Mouse (Mus musculus): Measurements from ENCODE around the gene Cdc37l1. TPM values are rescaled to one million over a fixed set of nuclear protein-coding genes. Genes with fewer than 3 reads are reported as not detected.
A peak's percentile ranks its signal among the peaks of the same experiment; 100 is the strongest.
"Not testable (repeated sequence)": the region's sequence is repeated elsewhere in the genome, so short reads cannot be mapped to it uniquely, and the experiment has no call there.

Gene Cdc37l1
- polyA plus RNA-seq, 1 experiment from 2014 or later: 48.8 TPM

DNA sequence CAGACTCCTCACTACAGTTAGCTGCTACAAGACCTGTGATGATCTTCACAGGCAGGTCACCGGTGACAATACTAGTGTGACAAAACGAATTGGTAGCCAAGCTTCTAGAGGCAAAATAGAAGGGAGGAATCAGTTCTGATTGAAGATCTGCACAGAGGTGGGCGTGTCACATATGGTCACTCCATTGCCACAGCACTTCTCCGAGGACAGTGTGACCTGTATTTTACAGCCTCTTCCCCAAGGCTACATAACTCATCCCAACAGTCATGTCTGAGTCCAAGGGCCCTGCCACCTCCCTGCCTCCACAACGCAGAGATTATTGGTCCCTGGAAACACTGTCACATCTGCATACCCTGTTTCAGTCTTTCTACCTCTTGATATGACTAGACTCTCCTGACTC, 20.9 kb upstream of the Cdc37l1 start:
- Histone ChIP-seq H3K27ac (no peak overlapping the region), H3K9ac (replicated peaks) (no peak overlapping the region), H3K4me2 (no peak overlapping the region), H3K27me3 (peaks cover 4% of the 10 kb centered on the region), H3K4me1 (replicated peaks) (peaks cover 7% of the 10 kb centered on the region), H3K36me3 (no peaks in the 10 kb centered on the region), H3K9me3 (no peaks in the 10 kb centered on the region), H3K4me3 (replicated peaks) (no peak overlapping the region)
- 79% methylated on average over 5 of the region's 5 CpGs for WGBS
- ATAC-seq (ENCODE audit: insufficient number of reproducible peaks, insufficient read depth, low FRiP score, low TSS enrichment, low read depth): no peak

DNA sequence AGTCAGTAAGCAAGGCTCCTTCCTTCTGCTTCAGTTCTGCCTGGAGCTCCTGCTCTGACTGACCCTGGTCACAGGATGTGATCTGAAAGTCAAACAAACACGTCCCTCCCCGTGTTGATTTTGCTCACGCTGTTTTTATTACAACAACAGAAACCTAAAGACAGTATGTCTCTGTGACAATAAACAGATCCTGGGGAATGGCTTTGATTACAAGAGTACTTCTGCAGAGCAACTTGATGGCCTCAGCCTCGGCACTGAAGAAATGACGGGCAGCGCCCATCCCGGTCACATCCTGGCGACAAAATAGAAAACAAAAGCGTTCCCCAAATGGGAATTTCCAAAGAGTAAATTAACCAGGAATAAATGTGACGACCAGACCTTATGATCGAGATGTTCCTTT, 19.9 kb upstream of the Cdc37l1 start:
- Histone ChIP-seq H3K9ac (replicated peaks) (no peak overlapping the region), H3K4me2 (no peak overlapping the region), H3K36me3 (no peaks in the 10 kb centered on the region)

DNA sequence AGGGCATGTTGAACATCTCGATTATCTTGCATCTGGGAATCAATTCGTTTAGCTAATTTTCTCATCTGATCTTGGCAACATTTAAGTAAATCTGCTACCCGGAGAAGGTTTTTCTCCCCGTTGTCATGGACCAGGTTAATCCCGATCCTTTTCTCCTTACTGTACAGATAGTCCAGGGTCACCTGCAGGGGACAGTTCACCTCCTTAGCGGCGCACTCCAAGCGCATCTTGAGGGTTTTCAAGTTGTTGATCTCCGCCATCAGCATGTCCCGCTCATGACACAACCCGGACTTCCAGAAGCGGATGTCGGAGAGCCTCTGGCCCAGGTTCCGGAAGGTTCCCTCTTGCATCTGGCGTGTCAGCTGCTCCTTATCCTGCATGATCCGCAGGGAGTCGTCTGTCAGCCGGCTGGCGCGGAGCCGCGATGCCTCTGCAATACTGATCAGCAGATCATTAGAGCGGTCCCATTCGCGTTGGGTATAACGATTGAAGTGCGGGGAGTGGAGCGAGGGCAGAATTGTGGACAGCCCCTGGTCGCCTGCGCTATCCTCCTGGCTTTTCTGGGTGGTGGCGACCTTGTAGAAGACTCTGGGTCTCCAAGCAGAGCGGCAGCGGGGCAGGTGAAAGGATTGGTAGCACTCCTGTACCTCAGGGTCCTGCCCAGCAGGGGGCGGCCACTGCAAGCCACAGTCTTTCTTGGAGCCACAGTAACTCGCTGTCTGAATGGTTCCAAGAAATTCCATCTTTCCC, 15.1 kb upstream of the Cdc37l1 start:
- ATAC-seq (ENCODE audit: insufficient number of reproducible peaks, insufficient read depth, low FRiP score, low TSS enrichment, low read depth): 0 out of 2 replicates have a peak, but pooled peaks have one; percentile 37
- H3K27ac ChIP-seq: no peak overlapping the region
- no peaks in the 10 kb centered on the region for H3K36me3 ChIP-seq
- H3K4me1 ChIP-seq (replicated peaks): no peaks in the 10 kb centered on the region
- 19% methylated on average over 35 of the region's 35 CpGs for WGBS
- H3K9me3 ChIP-seq: no peaks in the 10 kb centered on the region
- peak overlapping the region; percentile 37 for H3K4me3 ChIP-seq (replicated peaks)
- H3K9ac ChIP-seq (replicated peaks): no peak overlapping the region; the same call in 1 of the 2 replicates
- H3K4me2 ChIP-seq: peak overlapping the region; percentile 73
- peaks cover 10% of the 10 kb centered on the region for H3K27me3 ChIP-seq

More for the DNA sequence above, 19.9 kb upstream of the Cdc37l1 start:
- no peak for ATAC-seq (ENCODE audit: insufficient number of reproducible peaks, insufficient read depth, low FRiP score, low TSS enrichment, low read depth)
- no peak overlapping the region for H3K4me3 ChIP-seq (replicated peaks)
- no peaks in the 10 kb centered on the region for H3K9me3 ChIP-seq
- H3K27ac ChIP-seq: no peak overlapping the region
- no peaks in the 10 kb centered on the region; the same call in none of the 2 replicates for H3K4me1 ChIP-seq (replicated peaks)
- 52% methylated on average over 11 of the region's 11 CpGs for WGBS
- H3K27me3 ChIP-seq: peaks cover 10% of the 10 kb centered on the region

DNA sequence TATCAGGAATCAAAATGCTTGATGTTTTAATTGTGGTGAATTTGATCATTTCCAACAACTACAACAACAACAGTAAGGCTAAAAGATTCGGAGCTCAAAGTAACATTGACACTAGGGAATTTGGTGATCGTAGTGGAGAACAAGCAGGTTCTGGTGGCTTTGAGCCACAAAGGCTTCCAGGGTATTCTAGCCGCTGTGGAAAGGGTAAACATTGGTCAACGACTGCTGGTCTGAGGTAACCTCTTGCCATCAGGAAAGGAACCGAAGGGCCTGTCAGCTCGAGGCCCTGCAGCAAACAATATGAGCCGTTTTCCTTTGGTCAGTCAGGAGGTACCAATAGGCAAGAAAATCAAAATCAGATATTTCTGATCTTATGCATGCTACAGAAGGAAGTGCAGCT, 7.5 kb upstream of the Cdc37l1 start:
- no peak overlapping the region for H3K9ac ChIP-seq (replicated peaks)
- 76% methylated on average over 7 of the region's 7 CpGs for WGBS
- H3K27me3 ChIP-seq: no peaks in the 10 kb centered on the region
- no peaks in the 10 kb centered on the region for H3K4me1 ChIP-seq (replicated peaks)
- H3K4me3 ChIP-seq (replicated peaks): no peak overlapping the region
- no peaks in the 10 kb centered on the region for H3K36me3 ChIP-seq
- no peak overlapping the region for H3K4me2 ChIP-seq
- H3K27ac ChIP-seq: no peak overlapping the region
- ATAC-seq (ENCODE audit: insufficient number of reproducible peaks, insufficient read depth, low FRiP score, low TSS enrichment, low read depth): no peak
- H3K9me3 ChIP-seq: no peaks in the 10 kb centered on the region

DNA sequence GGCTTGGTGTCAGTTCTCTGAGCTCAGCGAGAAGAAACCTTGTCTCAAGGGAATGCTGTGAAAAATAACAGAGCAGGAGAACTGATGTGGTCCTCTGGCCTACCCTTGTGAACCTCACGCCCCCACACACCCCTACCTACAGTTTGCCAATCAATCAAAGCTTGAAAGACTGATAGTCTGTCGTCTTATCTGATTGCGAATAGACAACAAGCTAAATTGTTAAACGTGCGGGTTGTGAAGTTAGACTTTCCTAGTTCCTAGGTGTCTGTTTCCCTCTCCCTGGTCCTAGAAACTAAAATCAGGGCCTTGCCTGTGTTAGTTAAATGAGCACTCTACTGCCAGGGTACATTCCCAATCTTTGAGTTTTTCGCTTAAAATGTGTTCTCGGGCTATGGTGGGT, 637 bp upstream of the Cdc37l1 start:
- ATAC-seq (ENCODE audit: insufficient number of reproducible peaks, insufficient read depth, low FRiP score, low TSS enrichment, low read depth): no peak
- WGBS: 63% methylated on average over 8 of the region's 8 CpGs
- Histone ChIP-seq H3K36me3 (peaks cover 21% of the 10 kb centered on the region), H3K4me1 (replicated peaks) (peaks cover 9% of the 10 kb centered on the region), H3K9ac (replicated peaks) (peak overlapping the region; percentile 86), H3K4me3 (replicated peaks) (peak overlapping the region; percentile 90), H3K9me3 (no peaks in the 10 kb centered on the region), H3K4me2 (peak overlapping the region; percentile 67), H3K27me3 (no peaks in the 10 kb centered on the region), H3K27ac (peak overlapping the region; percentile 92; the same call in 1 of the 2 replicates)

DNA sequence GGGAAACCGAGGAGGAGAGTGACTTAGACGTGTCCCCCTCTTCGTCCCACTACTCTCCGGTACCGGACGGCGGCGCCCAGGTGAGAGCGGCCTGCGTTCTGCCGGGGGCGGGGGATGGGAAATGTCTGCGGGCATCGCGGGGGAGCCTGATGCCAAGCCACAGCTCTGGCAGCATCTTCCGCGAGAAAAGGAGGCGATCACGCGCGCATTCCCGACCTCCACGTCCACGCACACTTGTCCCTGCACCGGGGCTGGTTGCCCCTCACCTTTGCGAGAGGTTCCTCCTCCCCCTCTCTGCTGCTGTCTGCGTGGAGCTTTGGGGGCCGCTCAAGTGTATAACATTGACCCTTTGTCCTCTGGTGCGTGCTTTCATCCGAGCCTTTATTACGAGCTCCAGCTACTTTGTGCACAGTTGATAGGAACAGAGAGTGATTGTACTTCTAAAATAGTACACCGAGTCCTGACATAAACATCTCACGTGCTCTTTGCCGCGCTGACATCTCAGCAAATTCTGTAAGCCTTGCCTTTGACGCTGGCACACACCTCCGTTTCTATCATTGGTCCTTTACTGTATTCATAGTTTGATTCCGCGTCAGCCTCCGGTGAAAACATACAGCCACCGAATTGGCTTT, 554 bp downstream of the Cdc37l1 start:
- peak; percentile 9 for ATAC-seq (ENCODE audit: insufficient number of reproducible peaks, insufficient read depth, low FRiP score, low TSS enrichment, low read depth)
- peaks cover 9% of the 10 kb centered on the region for H3K4me1 ChIP-seq (replicated peaks)
- peaks cover 33% of the 10 kb centered on the region for H3K36me3 ChIP-seq
- H3K4me3 ChIP-seq (replicated peaks): peak overlapping the region; percentile 90
- H3K9me3 ChIP-seq: no peaks in the 10 kb centered on the region
- H3K27ac ChIP-seq: peak overlapping the region; percentile 92
- H3K4me2 ChIP-seq: peak overlapping the region; percentile 67
- WGBS: 1% methylated on average over 40 of the region's 41 CpGs
- no peaks in the 10 kb centered on the region for H3K27me3 ChIP-seq
- peak overlapping the region; percentile 86 for H3K9ac ChIP-seq (replicated peaks)

DNA sequence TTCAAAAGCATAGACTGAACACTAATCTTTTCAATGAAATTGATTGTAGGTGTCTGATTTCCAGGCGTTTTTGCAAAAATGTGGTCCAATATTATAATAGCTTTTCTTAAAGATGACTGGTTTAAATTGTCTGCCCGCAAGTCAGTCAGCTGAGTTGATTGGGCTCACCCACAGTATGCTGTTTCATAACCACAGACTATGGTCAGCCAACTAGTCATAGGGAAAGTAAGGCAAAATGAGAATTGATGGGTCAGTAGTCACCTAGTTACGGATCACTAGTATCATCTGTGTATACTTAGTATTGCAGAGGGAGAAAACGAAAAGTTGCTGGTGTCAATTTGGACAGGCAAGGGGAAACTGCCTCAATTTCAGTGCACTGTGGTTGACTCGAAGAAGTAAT, 1.2 kb downstream of the Cdc37l1 start:
- Histone ChIP-seq H3K27ac (no peak overlapping the region), H3K4me3 (replicated peaks) (peak overlapping the region; percentile 90), H3K4me1 (replicated peaks) (peaks cover 9% of the 10 kb centered on the region), H3K9me3 (no peaks in the 10 kb centered on the region), H3K9ac (replicated peaks) (peak overlapping the region; percentile 86; the same call in 1 of the 2 replicates), H3K36me3 (peaks cover 39% of the 10 kb centered on the region), H3K27me3 (no peaks in the 10 kb centered on the region), H3K4me2 (peak overlapping the region; percentile 67)
- ATAC-seq (ENCODE audit: insufficient number of reproducible peaks, insufficient read depth, low FRiP score, low TSS enrichment, low read depth): no peak
- 70% methylated on average over 5 of the region's 5 CpGs for WGBS

DNA sequence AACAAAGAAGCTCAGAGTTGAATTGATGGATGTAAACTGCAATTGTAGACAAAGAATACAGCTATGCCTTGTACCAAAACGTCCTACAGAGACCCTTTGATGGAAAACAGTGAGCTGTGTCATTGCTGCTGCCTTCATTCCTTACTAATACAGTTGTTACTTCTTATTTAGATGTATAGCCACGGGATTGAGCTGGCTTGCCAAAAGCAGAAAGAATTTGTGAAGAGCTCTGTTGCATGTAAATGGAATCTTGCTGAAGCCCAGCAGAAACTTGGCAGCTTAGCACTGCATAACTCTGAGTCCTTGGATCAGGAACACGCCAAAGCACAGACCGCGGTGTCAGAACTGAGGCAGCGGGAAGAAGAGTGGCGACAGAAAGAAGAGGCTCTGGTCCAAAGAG, 4.7 kb downstream of the Cdc37l1 start:
- 91% methylated on average over 7 of the region's 7 CpGs for WGBS
- no peak overlapping the region for H3K4me3 ChIP-seq (replicated peaks)
- H3K36me3 ChIP-seq: peaks cover 53% of the 10 kb centered on the region
- H3K9me3 ChIP-seq: no peaks in the 10 kb centered on the region
- H3K4me1 ChIP-seq (replicated peaks): peaks cover 9% of the 10 kb centered on the region
- H3K4me2 ChIP-seq: no peak overlapping the region
- H3K9ac ChIP-seq (replicated peaks): no peak overlapping the region
- H3K27ac ChIP-seq: no peak overlapping the region
- no peaks in the 10 kb centered on the region for H3K27me3 ChIP-seq
- no peak for ATAC-seq (ENCODE audit: insufficient number of reproducible peaks, insufficient read depth, low FRiP score, low TSS enrichment, low read depth)

DNA sequence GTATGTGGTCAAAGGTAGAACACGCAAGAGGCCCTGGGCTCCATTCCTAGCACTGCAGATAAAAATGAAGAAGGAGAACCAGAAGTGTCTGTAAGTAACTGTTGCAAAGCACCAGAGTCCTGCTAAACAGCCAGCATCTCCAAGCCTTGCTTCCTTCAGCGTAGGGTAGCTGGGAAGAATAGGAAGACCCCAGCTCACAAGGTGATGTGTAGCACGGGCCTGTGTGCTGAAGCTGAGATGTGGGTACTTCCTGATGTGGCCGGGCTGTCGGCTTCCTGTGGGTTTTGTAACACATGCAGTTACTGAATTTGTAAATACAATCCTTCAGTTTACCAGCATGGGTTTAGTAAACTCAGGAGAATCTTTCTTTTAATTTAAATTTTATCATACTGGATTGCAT, 5.2 kb downstream of the Cdc37l1 start:
- Histone ChIP-seq H3K9ac (replicated peaks) (no peak overlapping the region), H3K4me2 (no peak overlapping the region), H3K27me3 (no peaks in the 10 kb centered on the region), H3K27ac (no peak overlapping the region), H3K36me3 (peaks cover 58% of the 10 kb centered on the region), H3K9me3 (no peaks in the 10 kb centered on the region), H3K4me1 (replicated peaks) (peaks cover 9% of the 10 kb centered on the region), H3K4me3 (replicated peaks) (no peak overlapping the region)
- 96% methylated on average over 5 of the region's 5 CpGs for WGBS
- ATAC-seq (ENCODE audit: insufficient number of reproducible peaks, insufficient read depth, low FRiP score, low TSS enrichment, low read depth): no peak

DNA sequence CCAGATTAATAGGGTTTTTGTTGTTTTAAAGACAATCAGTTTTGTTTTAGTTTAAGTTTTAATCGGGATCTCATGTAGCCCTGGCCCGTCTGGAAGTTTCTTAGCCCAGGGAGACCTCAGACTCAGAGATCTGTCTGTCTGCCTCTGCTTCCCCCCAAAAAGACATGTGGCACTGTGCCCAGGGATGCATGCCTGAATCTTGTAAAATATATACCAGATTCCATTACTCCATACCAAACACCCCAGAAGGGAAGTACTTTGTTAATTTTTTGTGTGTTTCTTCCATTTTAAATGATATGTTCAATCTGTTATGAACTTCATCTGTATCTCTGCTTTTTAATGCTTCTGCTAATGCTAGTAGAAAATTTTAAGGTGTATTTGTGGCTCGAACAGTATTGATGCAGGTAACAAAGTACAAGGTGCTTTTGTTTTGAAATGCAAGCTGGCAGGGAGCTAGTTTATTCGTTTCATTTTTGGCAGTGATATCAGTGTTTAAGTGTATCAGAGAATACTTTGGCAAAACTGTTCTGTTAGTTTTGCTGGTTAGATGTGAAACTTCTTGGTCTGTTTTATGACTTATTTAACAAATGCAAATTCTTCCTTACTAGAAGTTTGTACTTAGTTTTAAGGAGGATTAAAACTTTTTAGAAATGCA, 8.0 kb downstream of the Cdc37l1 start:
- H3K4me1 ChIP-seq (replicated peaks): no peaks in the 10 kb centered on the region
- no peak for ATAC-seq (ENCODE audit: insufficient number of reproducible peaks, insufficient read depth, low FRiP score, low TSS enrichment, low read depth)
- WGBS: 91% methylated on average over 4 of the region's 4 CpGs
- no peak overlapping the region for H3K4me2 ChIP-seq
- H3K27me3 ChIP-seq: no peaks in the 10 kb centered on the region
- no peak overlapping the region for H3K4me3 ChIP-seq (replicated peaks)
- H3K36me3 ChIP-seq: peaks cover 77% of the 10 kb centered on the region
- H3K9ac ChIP-seq (replicated peaks): no peak overlapping the region
- H3K27ac ChIP-seq: no peak overlapping the region
- no peaks in the 10 kb centered on the region for H3K9me3 ChIP-seq

DNA sequence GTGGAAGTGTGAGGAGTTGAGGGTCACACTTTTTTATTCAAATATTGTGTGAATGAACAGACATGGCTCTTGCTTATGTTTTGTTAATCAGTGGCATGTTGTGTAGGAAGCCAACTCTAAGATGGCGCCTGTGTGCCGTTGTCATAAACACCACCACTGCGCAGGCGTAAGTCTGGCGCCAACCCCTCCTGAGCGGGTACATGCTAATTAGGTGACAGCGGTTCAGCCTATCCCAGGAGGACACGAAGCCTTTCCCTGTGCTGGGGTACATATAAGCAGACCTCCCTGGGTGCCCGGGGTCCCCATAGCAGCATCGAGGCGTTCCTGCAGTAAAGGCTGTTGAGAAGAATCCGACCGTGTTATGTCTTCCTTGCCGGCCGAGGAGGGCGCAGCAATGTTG, 10.2 kb downstream of the Cdc37l1 start:
- not testable (repeated sequence) for H3K4me1 ChIP-seq (replicated peaks); ATAC-seq (ENCODE audit: insufficient number of reproducible peaks, insufficient read depth, low FRiP score, low TSS enrichment, low read depth); H3K9ac ChIP-seq (replicated peaks); H3K4me3 ChIP-seq (replicated peaks); H3K4me2 ChIP-seq; H3K27ac ChIP-seq; H3K9me3 ChIP-seq; H3K27me3 ChIP-seq
- WGBS: 95% methylated on average over 16 of the region's 16 CpGs
- peaks cover 62% of the 10 kb centered on the region for H3K36me3 ChIP-seq
